Mouse (Mus musculus): ENCODE measurements around the gene Ffar3. TPM values are rescaled to one million over a fixed set of nuclear protein-coding genes. Genes with fewer than 3 reads are reported as not detected.

The Ffar3 gene
- 0.13 TPM in 1 of 2 replicates, not detected in the other for polyA plus RNA-seq (2015; fragmentation: Nextera tagmentation; extraction: Ambion mirVana)

GRCm38 (mm10) chr7:30856078-30856477 lies at the start of gene Ffar3:
TSS of gene Ffar3 (minus strand) at chr7:30856178.
- H3K27ac ChIP-seq = no peak within 1 kb of the TSS
- 83% methylated on average over 6 of the region's 6 CpGs for WGBS
- no peak within 1 kb of the TSS for H3K4me2 ChIP-seq
- H3K9me3 ChIP-seq = no peaks in the 10 kb centered on the region
- no peak for ATAC-seq (ENCODE audit: low FRiP score)
- 0 out of 2 replicates have a peak, but pooled peaks cover 4% of the 10 kb centered on the region for H3K27me3 ChIP-seq
- no peak within 1 kb of the TSS for H3K4me3 ChIP-seq
- no peak within 1 kb of the TSS for H3K9ac ChIP-seq
- H3K4me1 ChIP-seq (replicated peaks) = no peaks in the 10 kb centered on the region
- no peaks in the 10 kb centered on the region for H3K36me3 ChIP-seq

- H3K27me3 ChIP-seq = peaks cover 13% of the 10 kb centered on the region; the same call in 1 of the 2 replicates
- no peak for ATAC-seq (ENCODE audit: low FRiP score)
- no peak overlapping the region for H3K4me2 ChIP-seq
- no peak overlapping the region for H3K9ac ChIP-seq
- no peaks in the 10 kb centered on the region for H3K9me3 ChIP-seq
- H3K27ac ChIP-seq = no peak overlapping the region
- peaks cover 10% of the 10 kb centered on the region for H3K4me1 ChIP-seq (replicated peaks)
- H3K36me3 ChIP-seq = no peaks in the 10 kb centered on the region
- no peak overlapping the region for H3K4me3 ChIP-seq
- WGBS = 66% methylated on average over 4 of the region's 4 CpGs
Measured at GRCm38 (mm10) chr7:30904042-30904441, 48.1 kb upstream of the Ffar3 start.

GRCm38 (mm10) chr7:30895217-30895616 lies 39.2 kb upstream of the Ffar3 start:
- Histone ChIP-seq H3K4me1 (replicated peaks) (0 out of 2 replicates have a peak, but pooled peaks cover 3% of the 10 kb centered on the region), H3K27me3 (no peaks in the 10 kb centered on the region), H3K9me3 (no peaks in the 10 kb centered on the region), H3K9ac (no peak overlapping the region), H3K4me3 (no peak overlapping the region), H3K36me3 (no peaks in the 10 kb centered on the region), H3K27ac (no peak overlapping the region), H3K4me2 (no peak overlapping the region)
- ATAC-seq (ENCODE audit: low FRiP score) = no peak
- WGBS = 94% methylated on average over 3 of the region's 3 CpGs

GRCm38 (mm10) chr7:30892515-30892914 lies 36.5 kb upstream of the Ffar3 start:
- H3K9me3 ChIP-seq = no peaks in the 10 kb centered on the region
- no peak overlapping the region for H3K4me2 ChIP-seq
- no peak overlapping the region for H3K27ac ChIP-seq
- WGBS = 70% methylated on average over 3 of the region's 3 CpGs
- H3K4me3 ChIP-seq = no peak overlapping the region
- ATAC-seq (ENCODE audit: low FRiP score) = no peak
- H3K27me3 ChIP-seq = no peaks in the 10 kb centered on the region
- H3K9ac ChIP-seq = no peak overlapping the region
- H3K4me1 ChIP-seq (replicated peaks) = 0 out of 2 replicates have a peak, but pooled peaks cover 3% of the 10 kb centered on the region
- H3K36me3 ChIP-seq = no peaks in the 10 kb centered on the region

GRCm38 (mm10) chr7:30891746-30892145 lies 35.8 kb upstream of the Ffar3 start:
- 85% methylated on average over 9 of the region's 9 CpGs for WGBS
- H3K4me1 ChIP-seq (replicated peaks) = 0 out of 2 replicates have a peak, but pooled peaks cover 3% of the 10 kb centered on the region
- ATAC-seq (ENCODE audit: low FRiP score) = no peak
- H3K27ac ChIP-seq = no peak overlapping the region
- H3K9me3 ChIP-seq = no peaks in the 10 kb centered on the region
- H3K9ac ChIP-seq = no peak overlapping the region
- no peaks in the 10 kb centered on the region for H3K27me3 ChIP-seq
- no peak overlapping the region for H3K4me2 ChIP-seq
- H3K4me3 ChIP-seq = no peak overlapping the region
- H3K36me3 ChIP-seq = no peaks in the 10 kb centered on the region

GRCm38 (mm10) chr7:30890681-30891080 lies 34.7 kb upstream of the Ffar3 start:
- Histone ChIP-seq H3K4me2 (no peak overlapping the region), H3K4me3 (no peak overlapping the region), H3K27ac (no peak overlapping the region), H3K9ac (no peak overlapping the region), H3K27me3 (no peaks in the 10 kb centered on the region), H3K4me1 (replicated peaks) (no peaks in the 10 kb centered on the region), H3K9me3 (no peaks in the 10 kb centered on the region), H3K36me3 (no peaks in the 10 kb centered on the region)
- WGBS = 82% methylated on average over 2 of the region's 2 CpGs
- ATAC-seq (ENCODE audit: low FRiP score) = no peak

- H3K4me3 ChIP-seq = no peak overlapping the region
- ATAC-seq (ENCODE audit: low FRiP score) = no peak
- no peaks in the 10 kb centered on the region for H3K9me3 ChIP-seq
- no peaks in the 10 kb centered on the region for H3K36me3 ChIP-seq
- H3K27ac ChIP-seq = no peak overlapping the region
- 83% methylated on average over 7 of the region's 7 CpGs for WGBS
- no peaks in the 10 kb centered on the region for H3K27me3 ChIP-seq
- H3K4me2 ChIP-seq = no peak overlapping the region
- H3K9ac ChIP-seq = no peak overlapping the region
- H3K4me1 ChIP-seq (replicated peaks) = no peaks in the 10 kb centered on the region
Measured at GRCm38 (mm10) chr7:30888786-30889185, 32.8 kb upstream of the Ffar3 start.

GRCm38 (mm10) chr7:30887568-30888188 lies 31.7 kb upstream of the Ffar3 start:
- WGBS = 86% methylated on average over 14 of the region's 14 CpGs
- no peak for ATAC-seq (ENCODE audit: low FRiP score)

GRCm38 (mm10) chr7:30886852-30887251 lies 30.9 kb upstream of the Ffar3 start:
- no peak for ATAC-seq (ENCODE audit: low FRiP score)

More at GRCm38 (mm10) chr7:30887568-30888188, 31.7 kb upstream of the Ffar3 start:
- Histone ChIP-seq H3K9me3 (no peaks in the 10 kb centered on the region), H3K36me3 (no peaks in the 10 kb centered on the region), H3K4me2 (no peak overlapping the region), H3K4me3 (no peak overlapping the region), H3K4me1 (replicated peaks) (no peaks in the 10 kb centered on the region), H3K27ac (no peak overlapping the region), H3K27me3 (no peaks in the 10 kb centered on the region), H3K9ac (no peak overlapping the region)

GRCm38 (mm10) chr7:30884047-30884446 lies 28.1 kb upstream of the Ffar3 start:
- no peak overlapping the region for H3K4me2 ChIP-seq
- no peak overlapping the region for H3K9ac ChIP-seq
- H3K27ac ChIP-seq = no peak overlapping the region
- H3K27me3 ChIP-seq = no peaks in the 10 kb centered on the region
- no peaks in the 10 kb centered on the region for H3K9me3 ChIP-seq
- no peaks in the 10 kb centered on the region for H3K4me1 ChIP-seq (replicated peaks)
- H3K36me3 ChIP-seq = no peaks in the 10 kb centered on the region
- ATAC-seq (ENCODE audit: low FRiP score) = no peak
- no peak overlapping the region for H3K4me3 ChIP-seq

More at GRCm38 (mm10) chr7:30886852-30887251, 30.9 kb upstream of the Ffar3 start:
- no peaks in the 10 kb centered on the region for H3K36me3 ChIP-seq
- no peak overlapping the region for H3K4me3 ChIP-seq
- H3K9ac ChIP-seq = no peak overlapping the region
- no peaks in the 10 kb centered on the region for H3K27me3 ChIP-seq
- no peaks in the 10 kb centered on the region for H3K9me3 ChIP-seq
- 86% methylated on average over 4 of the region's 4 CpGs for WGBS
- H3K4me2 ChIP-seq = no peak overlapping the region
- H3K27ac ChIP-seq = no peak overlapping the region
- no peaks in the 10 kb centered on the region for H3K4me1 ChIP-seq (replicated peaks)

- H3K4me3 ChIP-seq = no peak overlapping the region
Measured at GRCm38 (mm10) chr7:30881367-30881766, 25.4 kb upstream of the Ffar3 start.

GRCm38 (mm10) chr7:30880176-30880575 lies 24.2 kb upstream of the Ffar3 start, which contains the start of gene Cd22:
TSS of gene Cd22 (minus strand) at chr7:30880342.
- Histone ChIP-seq H3K9ac (no peak within 1 kb of the TSS), H3K27me3 (no peaks in the 10 kb centered on the region), H3K9me3 (no peaks in the 10 kb centered on the region), H3K4me1 (replicated peaks) (no peaks in the 10 kb centered on the region), H3K27ac (no peak within 1 kb of the TSS), H3K4me2 (no peak within 1 kb of the TSS), H3K36me3 (no peaks in the 10 kb centered on the region), H3K4me3 (no peak within 1 kb of the TSS)
- ATAC-seq (ENCODE audit: low FRiP score) = no peak
- WGBS = 75% methylated on average over 7 of the region's 7 CpGs

More at GRCm38 (mm10) chr7:30881367-30881766, 25.4 kb upstream of the Ffar3 start:
- Histone ChIP-seq H3K9me3 (no peaks in the 10 kb centered on the region), H3K4me2 (no peak overlapping the region), H3K4me1 (replicated peaks) (no peaks in the 10 kb centered on the region), H3K27me3 (no peaks in the 10 kb centered on the region), H3K27ac (no peak overlapping the region), H3K9ac (no peak overlapping the region), H3K36me3 (no peaks in the 10 kb centered on the region)
- 86% methylated on average over 3 of the region's 3 CpGs for WGBS
- ATAC-seq (ENCODE audit: low FRiP score) = no peak

- Histone ChIP-seq H3K4me2 (no peak overlapping the region), H3K4me3 (no peak overlapping the region), H3K9ac (no peak overlapping the region), H3K27ac (no peak overlapping the region), H3K4me1 (replicated peaks) (no peaks in the 10 kb centered on the region), H3K27me3 (no peaks in the 10 kb centered on the region), H3K36me3 (no peaks in the 10 kb centered on the region), H3K9me3 (no peaks in the 10 kb centered on the region)
- ATAC-seq (ENCODE audit: low FRiP score) = no peak
- 87% methylated on average over 6 of the region's 6 CpGs for WGBS
Measured at GRCm38 (mm10) chr7:30878950-30879349, 23.0 kb upstream of the Ffar3 start.

All from hindbrain, embryonic 13.5 days (tissue).